Mouse (Mus musculus) embryonic facial prominence, embryonic 12.5 days (tissue): ENCODE data around the gene Zfp958. TPM values are rescaled to one million over a fixed set of nuclear protein-coding genes. Genes with fewer than 3 reads are reported as not detected.
"Not testable (repeated sequence)": the region's sequence is repeated elsewhere in the genome, so short reads cannot be mapped to it uniquely, and the experiment has no call there.

Experiments used
- ATAC-seq: fragments of 200-750 bp; cut with Nextera tagmentation; 2 replicates; pipeline ENCODE4 v1.8.0; 2017; ENCODE audit not compliant: insufficient number of reproducible peaks, insufficient read depth, low FRiP score, low TSS enrichment
- H3K27ac ChIP-seq: fragments of 300-500 bp; sonication (generic); 2 replicates; pipeline ENCODE4 v1.5.1; 2016; ENCODE audit warnings: mild to moderate bottlenecking
- H3K27me3 ChIP-seq: fragments of 300-500 bp; sonication (generic); 2 replicates; pipeline ENCODE4 v1.6.1; 2016; ENCODE audit warnings: mild to moderate bottlenecking, moderate library complexity
- H3K36me3 ChIP-seq: fragments of 300-500 bp; sonication (generic); 2 replicates; pipeline ENCODE4 v1.6.1; 2016; ENCODE audit warnings: mild to moderate bottlenecking
- H3K4me1 ChIP-seq: fragments of 300-500 bp; sonication (generic); 2 replicates; pipeline ENCODE4 v1.6.1; 2016
- H3K4me2 ChIP-seq: fragments of 300-500 bp; sonication (generic); replicated peaks from 2 replicates; pipeline ENCODE4 v1.6.1; 2016; ENCODE audit warnings: mild to moderate bottlenecking, moderate library complexity
- H3K4me3 ChIP-seq: fragments of 300-500 bp; sonication (generic); 2 replicates; pipeline ENCODE4 v1.5.1; 2016; ENCODE audit warnings: mild to moderate bottlenecking
- H3K9ac ChIP-seq: fragments of 300-500 bp; sonication (generic); 2 replicates; pipeline ENCODE4 v1.6.1; 2016; ENCODE audit warnings: mild to moderate bottlenecking, moderate library complexity
- H3K9me3 ChIP-seq: fragments of 300-500 bp; sonication (generic); 2 replicates; pipeline ENCODE4 v1.6.1; 2016; ENCODE audit warnings: mild to moderate bottlenecking, moderate library complexity
- WGBS: fragments of 180-500 bp; shearing (Covaris S2); methylation state at CpG from one replicate; pipeline ENCODE4 v1.1.7; 2016; 5-methylcytosine and 5-hydroxymethylcytosine counted together
- polyA plus RNA-seq: library from polyadenylated mRNA; unstranded; fragments of >200 nt; fragmentation: Nextera tagmentation; extraction: Ambion mirVana; gene quantifications from 2 replicates; pipeline ENCODE4 v1.2.1, GENCODE M21; 2016

Zfp958 gene
- polyA plus RNA-seq = 13.5 and 13.6 TPM in 2 replicates

GRCm38 (mm10) chr8:4612932-4613853, at the start of gene Zfp958:
Gene Zfp958 (plus strand): TSS chr8:4613167.
- peak within 1 kb of the TSS; percentile 90 for H3K4me2 ChIP-seq
- H3K27ac ChIP-seq = peak within 1 kb of the TSS; percentile 90
- peak; percentile 100 for ATAC-seq
- under 1% methylated on average over 24 of the region's 25 CpGs for WGBS
- H3K36me3 ChIP-seq = peaks cover 12% of the 10 kb centered on the region
- H3K9ac ChIP-seq = peak within 1 kb of the TSS; percentile 87
- H3K9me3 ChIP-seq = no peaks in the 10 kb centered on the region
- H3K27me3 ChIP-seq = no peaks in the 10 kb centered on the region
- peak within 1 kb of the TSS; percentile 70 for H3K4me3 ChIP-seq
- H3K4me1 ChIP-seq = peaks cover 8% of the 10 kb centered on the region

DNA sequence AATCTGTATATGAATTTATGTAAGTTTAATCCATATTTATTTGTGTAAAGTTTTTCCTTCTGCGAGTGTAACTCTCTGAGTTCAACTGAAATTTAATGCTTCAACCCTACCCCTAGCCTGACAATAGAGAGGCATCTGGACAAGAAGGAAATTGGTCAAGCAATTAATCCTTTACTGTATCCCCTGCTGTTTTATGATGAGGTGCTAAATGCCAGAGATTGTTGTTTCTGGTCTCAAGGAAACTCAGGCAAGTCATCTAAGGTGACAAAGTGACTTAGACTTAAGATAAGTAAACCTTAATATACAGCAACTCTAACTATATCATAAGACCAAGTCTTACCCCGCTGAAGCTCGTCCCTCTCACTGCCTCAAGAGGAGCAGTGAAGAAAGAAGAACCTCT, 31.0 kb upstream of the Zfp958 start:
- no peak overlapping the region for H3K9ac ChIP-seq

DNA sequence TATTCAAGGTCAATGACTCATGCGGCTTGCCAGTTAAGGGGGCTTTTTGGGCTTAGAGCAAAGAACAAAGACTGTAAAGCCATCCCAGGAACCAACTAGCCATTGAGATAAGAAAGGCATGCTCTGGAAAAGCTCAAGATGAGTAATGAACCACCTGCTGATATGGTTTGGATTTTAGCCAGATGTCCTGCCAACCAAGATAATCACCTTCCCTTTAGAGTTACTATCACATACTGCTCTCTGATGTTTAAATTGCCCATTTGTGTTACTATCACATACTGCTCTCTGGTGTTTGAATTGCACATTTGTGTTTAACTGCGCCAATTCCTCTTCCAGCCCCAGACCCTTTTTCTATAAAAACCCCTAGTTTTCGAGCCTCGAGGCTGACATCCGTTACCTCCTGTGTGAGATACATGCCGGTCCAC, 30.2 kb upstream of the Zfp958 start:
- WGBS = 90% methylated on average over 6 of the region's 6 CpGs
- Histone ChIP-seq H3K36me3 (no peaks in the 10 kb centered on the region), H3K27ac (no peak overlapping the region), H3K9ac (no peak overlapping the region), H3K27me3 (no peaks in the 10 kb centered on the region), H3K9me3 (no peaks in the 10 kb centered on the region), H3K4me2 (no peak overlapping the region), H3K4me1 (no peaks in the 10 kb centered on the region), H3K4me3 (no peak overlapping the region)
- no peak for ATAC-seq

More for the DNA sequence above, 31.0 kb upstream of the Zfp958 start:
- 80% methylated on average over 3 of the region's 3 CpGs for WGBS
- Histone ChIP-seq H3K9me3 (no peaks in the 10 kb centered on the region), H3K27me3 (no peaks in the 10 kb centered on the region), H3K36me3 (no peaks in the 10 kb centered on the region), H3K27ac (no peak overlapping the region), H3K4me2 (no peak overlapping the region), H3K4me3 (no peak overlapping the region), H3K4me1 (no peaks in the 10 kb centered on the region)
- ATAC-seq = no peak

DNA sequence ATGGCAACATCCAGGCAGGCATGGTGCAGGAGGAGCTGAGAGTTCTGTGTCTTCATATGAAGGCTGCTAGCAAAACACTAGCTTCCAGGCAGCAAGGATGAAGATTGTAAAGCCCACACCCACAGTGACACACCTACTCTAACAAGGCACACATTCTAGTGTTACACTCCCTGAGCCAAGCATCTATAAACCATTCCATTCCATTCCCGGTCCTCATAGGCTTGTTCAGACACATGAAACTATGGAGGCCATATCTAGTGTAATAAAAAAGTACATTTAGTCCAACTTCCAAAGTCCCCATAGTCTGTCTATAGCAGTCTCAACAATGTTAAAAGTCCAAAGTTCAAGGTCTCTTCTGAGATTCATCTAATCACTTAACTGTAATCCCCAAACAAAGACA, 28.3 kb upstream of the Zfp958 start:
- H3K27ac ChIP-seq = no peak overlapping the region
- no peaks in the 10 kb centered on the region for H3K27me3 ChIP-seq
- H3K4me1 ChIP-seq = no peaks in the 10 kb centered on the region
- 85% methylated on average over 1 of the region's 1 CpGs for WGBS
- no peak for ATAC-seq
- H3K4me3 ChIP-seq = no peak overlapping the region
- no peak overlapping the region for H3K4me2 ChIP-seq
- H3K9ac ChIP-seq = no peak overlapping the region
- no peaks in the 10 kb centered on the region for H3K9me3 ChIP-seq
- no peaks in the 10 kb centered on the region for H3K36me3 ChIP-seq

- Histone ChIP-seq H3K36me3 (no peaks in the 10 kb centered on the region), H3K4me3 (no peak overlapping the region), H3K9ac (no peak overlapping the region), H3K4me2 (no peak overlapping the region), H3K27me3 (no peaks in the 10 kb centered on the region), H3K4me1 (no peaks in the 10 kb centered on the region), H3K9me3 (no peaks in the 10 kb centered on the region), H3K27ac (no peak overlapping the region)
- 14% methylated on average over 4 of the region's 4 CpGs for WGBS
- no peak for ATAC-seq
Observed at GRCm38 (mm10) chr8:4586356-4586755, 26.6 kb upstream of the Zfp958 start.

GRCm38 (mm10) chr8:4588165-4589000, 24.6 kb upstream of the Zfp958 start:
- WGBS = 36% methylated on average over 9 of the region's 9 CpGs
- H3K27me3 ChIP-seq = no peaks in the 10 kb centered on the region
- H3K4me3 ChIP-seq = no peak overlapping the region
- no peaks in the 10 kb centered on the region for H3K9me3 ChIP-seq
- no peak for ATAC-seq
- H3K9ac ChIP-seq = no peak overlapping the region
- H3K27ac ChIP-seq = no peak overlapping the region
- no peaks in the 10 kb centered on the region for H3K36me3 ChIP-seq
- no peak overlapping the region for H3K4me2 ChIP-seq
- no peaks in the 10 kb centered on the region for H3K4me1 ChIP-seq

- Histone ChIP-seq H3K9ac (no peak overlapping the region), H3K4me1 (peaks cover 4% of the 10 kb centered on the region), H3K27me3 (no peaks in the 10 kb centered on the region), H3K36me3 (no peaks in the 10 kb centered on the region), H3K4me2 (no peak overlapping the region), H3K9me3 (no peaks in the 10 kb centered on the region), H3K4me3 (no peak overlapping the region), H3K27ac (no peak overlapping the region)
- no peak for ATAC-seq
- 83% methylated on average over 7 of the region's 7 CpGs for WGBS
Observed at GRCm38 (mm10) chr8:4608896-4609295, 4.1 kb upstream of the Zfp958 start.

DNA sequence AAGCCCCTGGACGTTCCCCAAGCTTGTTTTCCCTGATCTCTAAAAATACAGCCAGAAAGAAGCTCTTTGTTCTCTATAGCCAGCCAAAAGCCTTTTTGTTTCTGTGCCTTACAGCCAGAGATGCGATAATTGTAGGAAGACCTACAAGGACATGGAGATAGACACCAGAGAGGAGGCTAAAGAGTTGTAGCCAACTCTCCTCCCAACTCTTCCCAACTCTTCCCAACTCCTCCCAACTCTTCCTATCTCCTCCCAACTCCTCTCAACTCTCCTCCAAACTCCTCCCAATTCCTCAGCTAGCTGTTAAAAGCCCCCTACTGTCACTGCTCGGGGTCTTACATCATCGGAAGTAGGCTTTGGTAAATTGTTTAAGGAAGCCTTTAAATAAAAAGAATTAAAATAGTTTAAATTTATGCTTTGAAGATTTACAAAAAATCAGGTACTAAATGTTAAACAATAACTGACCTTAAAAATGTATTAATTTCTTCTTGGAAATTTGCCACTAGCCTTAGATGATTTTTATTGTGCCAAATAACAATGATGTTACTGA, 1.3 kb upstream of the Zfp958 start:
- H3K36me3 ChIP-seq, H3K4me1 ChIP-seq, H3K27ac ChIP-seq, ATAC-seq, H3K9ac ChIP-seq, H3K4me3 ChIP-seq, H3K9me3 ChIP-seq, H3K27me3 ChIP-seq, H3K4me2 ChIP-seq: not testable (repeated sequence)
- WGBS = 75% methylated on average over 4 of the region's 4 CpGs

DNA sequence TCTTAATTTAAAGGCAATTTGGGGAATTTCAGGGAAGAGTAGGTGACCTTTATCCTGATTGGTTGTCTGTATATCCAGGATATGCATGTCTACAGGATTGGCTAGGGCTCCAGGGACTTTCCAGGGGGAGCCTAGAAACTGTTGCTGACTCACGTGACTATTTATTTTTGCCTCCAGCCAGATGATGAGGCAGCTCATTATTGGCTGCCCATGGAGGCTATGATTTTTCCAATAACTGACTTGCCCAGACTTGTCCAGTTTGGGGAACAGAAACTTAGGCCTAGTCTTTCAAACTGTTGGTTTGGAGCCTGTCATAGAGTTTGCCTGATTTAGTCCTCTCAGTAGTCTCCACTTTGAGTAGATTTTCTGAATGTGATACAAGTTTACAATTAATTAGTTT, 14.4 kb downstream of the Zfp958 start:
- no peak overlapping the region for H3K4me3 ChIP-seq
- H3K4me2 ChIP-seq = no peak overlapping the region
- no peak for ATAC-seq
- H3K9me3 ChIP-seq = peaks cover 39% of the 10 kb centered on the region
- no peak overlapping the region for H3K27ac ChIP-seq
- peaks cover 64% of the 10 kb centered on the region for H3K36me3 ChIP-seq
- WGBS = 85% methylated on average over 1 of the region's 1 CpGs
- H3K9ac ChIP-seq = no peak overlapping the region
- H3K4me1 ChIP-seq = no peaks in the 10 kb centered on the region
- no peaks in the 10 kb centered on the region for H3K27me3 ChIP-seq

DNA sequence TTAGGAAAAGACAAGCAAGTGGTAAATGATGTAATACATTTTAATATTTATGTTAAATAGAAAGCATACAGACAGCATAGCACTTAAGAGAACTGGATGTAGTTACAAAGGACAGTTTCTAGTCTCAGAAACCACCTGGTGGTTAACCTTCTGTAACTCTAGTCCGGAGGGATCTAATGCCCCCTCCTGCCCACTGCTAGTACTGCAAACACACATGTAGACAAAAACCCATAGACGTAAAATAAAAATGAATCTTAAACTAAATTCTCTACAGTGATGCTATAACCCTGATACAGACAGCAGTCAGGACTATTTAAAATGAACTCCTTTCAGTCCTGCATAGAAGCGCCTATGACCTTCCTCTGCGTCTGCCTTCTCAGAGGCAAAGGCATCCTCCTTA, 24.1 kb downstream of the Zfp958 start:
- Histone ChIP-seq H3K4me2 (no peak overlapping the region), H3K9me3 (0 out of 2 replicates have a peak, but pooled peaks cover 3% of the 10 kb centered on the region), H3K36me3 (peaks cover 2% of the 10 kb centered on the region; the same call in 1 of the 2 replicates), H3K4me1 (no peaks in the 10 kb centered on the region), H3K27ac (no peak overlapping the region), H3K9ac (no peak overlapping the region), H3K27me3 (no peaks in the 10 kb centered on the region), H3K4me3 (no peak overlapping the region)
- 86% methylated on average over 4 of the region's 4 CpGs for WGBS
- ATAC-seq = no peak

- ATAC-seq, H3K27ac ChIP-seq, H3K9ac ChIP-seq, H3K27me3 ChIP-seq, H3K4me1 ChIP-seq, H3K36me3 ChIP-seq, H3K9me3 ChIP-seq, H3K4me2 ChIP-seq, H3K4me3 ChIP-seq: not testable (repeated sequence)
- whole genome bisulfite sequencing = 91% methylated on average over 6 of the region's 6 CpGs
Observed at GRCm38 (mm10) chr8:4642974-4643373, 30.0 kb downstream of the Zfp958 start.
